19 mouse cellular contexts compared by ENCODE assay signal in genomic region chr3:21974766-21975165, GRCm38 (mm10).
DNase-seq lines count a peak whose midpoint lies in the region; ATAC-seq and TF ChIP-seq lines count a peak whose summit lies in the region.
"Had no signal": no experiment of that assay in that cellular context is flagged by ENCODE, and none has a peak within 500 bp of the region (broad histone marks: within the 10 kb centered on the region; RNA-seq: fewer than 3 reads in every experiment).

No protein-coding gene starts in this region.

- WGBS in heart, embryonic 11.5 days (ENCODE audit: insufficient replicate concordance): 83% methylated on average over 2 of the region's 2 CpGs
- 62% methylated on average over 2 of the region's 2 CpGs for WGBS in kidney, embryonic 14.5 days
- WGBS in intestine, embryonic 16.5 days: 76% methylated on average over 2 of the region's 2 CpGs
- 53% methylated on average over 2 of the region's 2 CpGs for WGBS in small intestine, adult 2 months
- WGBS in midbrain, embryonic 13.5 days: 89% methylated on average over 2 of the region's 2 CpGs

- H3K27ac ChIP-seq in heart, embryonic 11.5 days (ENCODE audit: low read depth, low read length): 0 out of 2 replicates have a peak overlapping the region, but pooled peaks have one; percentile 3
- no peak overlapping the region for H3K27ac ChIP-seq in kidney, embryonic 14.5 days (ENCODE audit: low read depth, low read length)
- no peak overlapping the region for H3K27ac ChIP-seq in intestine, embryonic 16.5 days (ENCODE audit: low read length)
- H3K27ac ChIP-seq in small intestine, adult 2 months (ENCODE audit: insufficient read depth, low read depth, low read length): peak overlapping the region; percentile 81
- no peak overlapping the region for H3K27ac ChIP-seq in midbrain, embryonic 13.5 days
- H3K27ac ChIP-seq: embryonic facial prominence, embryonic 10.5 days; forebrain, embryonic 13.5 days; hindbrain, embryonic 15.5 days had no signal

- no peaks in the 10 kb centered on the region for H3K9me3 ChIP-seq in heart, embryonic 11.5 days (replicated peaks; ENCODE audit: control insufficient read depth, low read length)
- no peaks in the 10 kb centered on the region for H3K9me3 ChIP-seq in kidney, embryonic 14.5 days (ENCODE audit: control insufficient read depth, low read length)
- no peaks in the 10 kb centered on the region for H3K9me3 ChIP-seq in intestine, embryonic 16.5 days (ENCODE audit: control insufficient read depth, low read length)
- no peaks in the 10 kb centered on the region for H3K9me3 ChIP-seq in midbrain, embryonic 13.5 days
- H3K9me3 ChIP-seq: embryonic facial prominence, embryonic 10.5 days; forebrain, embryonic 13.5 days; hindbrain, embryonic 15.5 days had no signal

- H3K36me3 ChIP-seq in heart, embryonic 11.5 days (ENCODE audit: control insufficient read depth, insufficient read depth, low read length): no peaks in the 10 kb centered on the region
- no peaks in the 10 kb centered on the region for H3K36me3 ChIP-seq in kidney, embryonic 14.5 days (ENCODE audit: control insufficient read depth, insufficient read depth, low read length)
- H3K36me3 ChIP-seq in intestine, embryonic 16.5 days (ENCODE audit: control insufficient read depth, insufficient read depth, low read length): no peaks in the 10 kb centered on the region
- no peaks in the 10 kb centered on the region for H3K36me3 ChIP-seq in small intestine, adult 2 months (ENCODE audit: control insufficient read depth, insufficient read depth, low read length)
- no peaks in the 10 kb centered on the region for H3K36me3 ChIP-seq in midbrain, embryonic 13.5 days
- H3K36me3 ChIP-seq: embryonic facial prominence, embryonic 10.5 days; hindbrain, embryonic 15.5 days had no signal

- TF ChIP-seq POLR2A in small intestine, adult 2 months (IDR thresholded peaks at IDR 0.05; ENCODE audit: low read depth, low read length): no peak

- DNase-seq in heart, adult 9 months (ENCODE audit: low spot score in 2 of 2): no peak
- DNase-seq in kidney, postnatal 14 days: no peak
- DNase-seq: adrenal gland, adult 2 months; adrenal gland, postnatal 25 days; cerebellum, adult 2 months; cerebellum, postnatal 10 days; forebrain, postnatal 0 days; gastrocnemius, postnatal 14 days; heart, postnatal 36 days; kidney, adult 8-10 months had no signal

- no peak for TF ChIP-seq CTCF in small intestine, adult 2 months (IDR thresholded peaks at IDR 0.05; ENCODE audit: extremely low read depth, insufficient read length, insufficient replicate concordance, low read depth, low read length)

- ATAC-seq in heart, embryonic 11.5 days (replicated peaks; ENCODE audit: insufficient number of reproducible peaks, low FRiP score, low TSS enrichment): no peak
- peak; percentile 60; the same call in 1 of the 2 replicates for ATAC-seq in kidney, embryonic 14.5 days (ENCODE audit: low FRiP score, low TSS enrichment)
- peak; percentile 62; the same call in 1 of the 2 replicates for ATAC-seq in intestine, embryonic 16.5 days
- no peak for ATAC-seq in midbrain, embryonic 13.5 days
- ATAC-seq: forebrain, embryonic 13.5 days; forebrain, postnatal 0 days; inflammation-experienced regulatory T-cells, adult 6 months had no signal

- H3K9ac ChIP-seq in heart, embryonic 11.5 days (ENCODE audit: low read depth, low read length): no peak overlapping the region
- H3K9ac ChIP-seq in kidney, embryonic 14.5 days (ENCODE audit: low read depth, low read length): no peak overlapping the region
- H3K9ac ChIP-seq in intestine, embryonic 16.5 days (ENCODE audit: low read depth, low read length): no peak overlapping the region
- H3K9ac ChIP-seq in midbrain, embryonic 13.5 days (replicated peaks): no peak overlapping the region
- H3K9ac ChIP-seq: forebrain, embryonic 13.5 days; forebrain, postnatal 0 days; hindbrain, embryonic 15.5 days had no signal

- H3K4me3 ChIP-seq in heart, embryonic 11.5 days (ENCODE audit: low read depth, low read length): no peak overlapping the region
- no peak overlapping the region for H3K4me3 ChIP-seq in kidney, embryonic 14.5 days (ENCODE audit: low read length)
- H3K4me3 ChIP-seq in intestine, embryonic 16.5 days (ENCODE audit: low read length): no peak overlapping the region
- no peak overlapping the region for H3K4me3 ChIP-seq in small intestine, adult 2 months (ENCODE audit: low read depth, low read length)
- no peak overlapping the region for H3K4me3 ChIP-seq in midbrain, embryonic 13.5 days (replicated peaks)
- H3K4me3 ChIP-seq: embryonic facial prominence, embryonic 10.5 days; forebrain, embryonic 13.5 days; hindbrain, embryonic 15.5 days had no signal

- no peaks in the 10 kb centered on the region for H3K27me3 ChIP-seq in heart, embryonic 11.5 days (ENCODE audit: control insufficient read depth, insufficient read depth, low read length)
- H3K27me3 ChIP-seq in kidney, embryonic 14.5 days (ENCODE audit: control insufficient read depth, insufficient read depth, low read length): no peaks in the 10 kb centered on the region
- no peaks in the 10 kb centered on the region for H3K27me3 ChIP-seq in intestine, embryonic 16.5 days (replicated peaks; ENCODE audit: control insufficient read depth, insufficient read depth, low read length)
- H3K27me3 ChIP-seq in small intestine, adult 2 months (ENCODE audit: control insufficient read depth, insufficient read depth, low read length): no peaks in the 10 kb centered on the region
- no peaks in the 10 kb centered on the region for H3K27me3 ChIP-seq in midbrain, embryonic 13.5 days
- H3K27me3 ChIP-seq: forebrain, embryonic 13.5 days; hindbrain, embryonic 15.5 days had no signal

- no peak overlapping the region for H3K4me2 ChIP-seq in heart, embryonic 11.5 days
- no peak overlapping the region for H3K4me2 ChIP-seq in kidney, embryonic 14.5 days (replicated peaks; ENCODE audit: low read depth, low read length)
- no peak overlapping the region for H3K4me2 ChIP-seq in intestine, embryonic 16.5 days (ENCODE audit: low read depth, low read length)
- no peak overlapping the region for H3K4me2 ChIP-seq in midbrain, embryonic 13.5 days (replicated peaks)
- H3K4me2 ChIP-seq: forebrain, embryonic 13.5 days; hindbrain, embryonic 15.5 days had no signal

- H3K4me1 ChIP-seq in heart, embryonic 11.5 days (ENCODE audit: control insufficient read depth, insufficient read depth, low read length): peaks cover 11% of the 10 kb centered on the region
- H3K4me1 ChIP-seq in kidney, embryonic 14.5 days (ENCODE audit: control insufficient read depth, insufficient read depth, low read length): no peaks in the 10 kb centered on the region
- no peaks in the 10 kb centered on the region for H3K4me1 ChIP-seq in intestine, embryonic 16.5 days (ENCODE audit: control insufficient read depth, insufficient read depth, low read length)
- peaks cover 8% of the 10 kb centered on the region; the same call in 1 of the 2 replicates for H3K4me1 ChIP-seq in small intestine, adult 2 months (ENCODE audit: control insufficient read depth, insufficient read depth, insufficient read length, low read length)
- H3K4me1 ChIP-seq in midbrain, embryonic 13.5 days (replicated peaks): no peaks in the 10 kb centered on the region
- H3K4me1 ChIP-seq: embryonic facial prominence, embryonic 10.5 days; forebrain, embryonic 13.5 days; hindbrain, embryonic 15.5 days had no signal

Comparison
In these comparisons a context has a peak if more than half of its experiments do, and no peak if none do; other contexts are left out.
1. ATAC-seq: peak in kidney, embryonic 14.5 days (single experiment) and intestine, embryonic 16.5 days (single experiment); none in heart, embryonic 11.5 days (single experiment) and midbrain, embryonic 13.5 days (single experiment).
2. H3K27ac ChIP-seq: peak in heart, embryonic 11.5 days (single experiment) and small intestine, adult 2 months (single experiment); none in kidney, embryonic 14.5 days (single experiment), intestine, embryonic 16.5 days (single experiment) and midbrain, embryonic 13.5 days (single experiment).